Mouse (Mus musculus): ENCODE measurements around the gene Pik3r2. TPM values are rescaled to one million over a fixed set of nuclear protein-coding genes. Genes with fewer than 3 reads are reported as not detected.

The Pik3r2 gene
- total RNA-seq, 1 experiment from 2014 or later = 15.0 TPM

DNA sequence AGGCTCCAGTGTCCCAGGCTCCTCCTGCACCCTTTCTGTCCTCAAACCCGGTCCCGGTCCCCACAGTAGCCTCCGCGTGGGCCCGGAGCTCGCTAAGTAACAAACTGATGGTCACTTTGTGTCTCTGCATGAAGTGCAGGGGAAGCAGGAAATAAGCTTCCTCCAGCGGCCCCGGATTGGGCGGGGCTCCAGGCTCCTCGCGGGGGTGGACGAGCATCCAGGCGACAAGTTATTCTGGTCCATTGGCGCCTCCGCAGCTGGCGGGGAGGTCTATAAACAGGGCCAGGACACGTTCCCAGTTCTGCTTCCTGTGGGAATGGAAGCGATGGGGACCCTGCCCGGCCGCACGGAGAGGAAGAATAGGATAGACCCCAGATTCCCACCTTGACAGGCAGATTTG, 23.4 kb downstream of the Pik3r2 start:
- ATAC-seq (replicated peaks in 1 of 2; ENCODE audit: insufficient read depth in 1 of 2, low FRiP score in 2 of 2, low TSS enrichment in 1 of 2, low read depth in 1 of 2, poor library complexity in 2 of 2, severe bottlenecking in 2 of 2) = no peak

DNA sequence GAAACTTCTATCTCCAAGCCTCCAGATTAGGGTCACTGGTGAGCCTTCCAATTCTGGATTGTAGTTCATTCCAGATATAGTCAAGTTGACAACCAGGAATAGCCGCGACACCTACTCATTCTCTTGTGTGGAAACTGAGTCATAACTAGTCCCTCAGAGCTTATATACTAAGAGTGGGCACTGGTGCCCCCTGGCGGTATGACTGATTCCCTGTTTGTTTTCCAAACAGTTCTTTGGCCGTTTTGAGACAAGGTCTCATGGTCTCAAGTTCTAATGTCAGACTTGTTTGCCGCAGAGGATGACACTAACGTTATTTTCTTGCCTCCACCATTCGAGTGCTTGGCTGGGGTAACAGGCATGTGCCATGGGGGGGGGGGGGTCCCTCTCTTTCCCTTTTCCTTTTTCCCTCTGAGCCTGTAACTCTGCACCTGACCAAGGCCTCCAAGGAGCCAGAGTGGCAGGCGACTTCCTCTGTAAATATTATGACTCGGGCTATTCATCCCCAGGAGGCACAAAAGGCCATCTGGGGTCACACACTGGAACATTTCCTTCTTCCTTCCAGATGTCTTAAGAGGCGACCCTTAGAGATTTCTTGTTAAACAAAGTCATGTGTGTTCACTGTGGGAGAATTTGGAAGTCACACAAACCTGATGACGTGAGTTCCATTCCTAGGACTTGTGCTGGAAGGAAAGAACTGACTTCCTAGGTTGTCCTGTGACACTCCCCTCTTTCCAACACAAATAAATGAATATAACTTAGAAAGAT, 24.3 kb downstream of the Pik3r2 start:
- ATAC-seq (replicated peaks in 1 of 2; ENCODE audit: insufficient read depth in 1 of 2, low FRiP score in 2 of 2, low TSS enrichment in 1 of 2, low read depth in 1 of 2, poor library complexity in 2 of 2, severe bottlenecking in 2 of 2) = no peak

DNA sequence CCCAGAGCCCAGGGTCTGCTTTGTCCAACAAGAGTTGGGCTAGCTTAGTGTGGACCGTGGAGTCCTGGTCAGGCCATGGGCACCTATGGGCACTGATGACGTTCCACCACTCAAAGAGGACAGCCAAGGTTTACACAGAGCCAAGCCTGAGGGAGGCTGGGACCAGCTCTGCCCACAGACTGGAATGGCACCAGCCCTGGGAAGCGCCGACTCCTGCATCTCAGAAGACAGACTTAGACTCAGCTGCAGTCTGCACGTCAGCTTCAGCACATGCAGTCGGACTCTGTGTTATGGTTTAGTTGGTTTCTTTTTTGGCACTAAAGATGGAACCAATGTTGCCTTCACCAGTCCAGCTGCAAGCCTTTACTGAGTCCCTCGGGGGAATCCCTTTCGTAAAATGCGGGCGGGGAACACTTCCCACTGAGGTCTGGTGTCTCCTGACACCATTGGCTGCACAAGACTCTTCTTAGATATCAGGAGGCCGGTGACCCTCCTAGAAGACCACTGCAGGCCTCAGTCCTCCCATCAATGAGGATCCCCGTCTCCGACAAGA, 26.3 kb downstream of the Pik3r2 start:
- no peak for ATAC-seq (replicated peaks in 1 of 2; ENCODE audit: insufficient read depth in 1 of 2, low FRiP score in 2 of 2, low TSS enrichment in 1 of 2, low read depth in 1 of 2, poor library complexity in 2 of 2, severe bottlenecking in 2 of 2)

DNA sequence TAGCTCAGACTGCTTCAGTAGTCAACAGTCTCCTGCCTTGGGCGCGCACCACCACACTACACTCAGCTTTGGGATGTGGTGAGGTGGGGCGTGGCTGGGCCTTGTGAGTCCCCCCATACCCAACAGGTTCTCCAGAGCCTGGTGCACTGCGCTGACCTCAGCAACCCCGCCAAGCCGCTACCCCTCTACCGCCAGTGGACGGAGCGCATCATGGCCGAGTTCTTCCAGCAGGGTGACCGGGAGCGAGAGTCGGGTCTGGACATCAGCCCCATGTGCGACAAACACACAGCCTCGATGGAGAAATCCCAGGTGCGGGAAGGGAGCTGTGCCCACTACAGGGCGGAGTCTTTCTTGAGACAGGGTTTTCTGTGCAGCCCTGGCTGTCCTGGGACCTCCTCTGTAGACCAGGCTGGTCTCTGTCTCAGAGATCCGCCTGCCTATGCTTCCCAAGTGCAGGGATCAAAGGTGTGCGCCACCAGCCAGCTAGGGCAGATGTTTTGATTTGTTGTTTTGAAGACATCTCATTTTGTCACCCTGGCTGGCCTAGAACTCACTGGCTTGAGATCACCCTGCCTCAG, 27.3 kb downstream of the Pik3r2 start:
- no peak for ATAC-seq (replicated peaks in 1 of 2; ENCODE audit: insufficient read depth in 1 of 2, low FRiP score in 2 of 2, low TSS enrichment in 1 of 2, low read depth in 1 of 2, poor library complexity in 2 of 2, severe bottlenecking in 2 of 2)

DNA sequence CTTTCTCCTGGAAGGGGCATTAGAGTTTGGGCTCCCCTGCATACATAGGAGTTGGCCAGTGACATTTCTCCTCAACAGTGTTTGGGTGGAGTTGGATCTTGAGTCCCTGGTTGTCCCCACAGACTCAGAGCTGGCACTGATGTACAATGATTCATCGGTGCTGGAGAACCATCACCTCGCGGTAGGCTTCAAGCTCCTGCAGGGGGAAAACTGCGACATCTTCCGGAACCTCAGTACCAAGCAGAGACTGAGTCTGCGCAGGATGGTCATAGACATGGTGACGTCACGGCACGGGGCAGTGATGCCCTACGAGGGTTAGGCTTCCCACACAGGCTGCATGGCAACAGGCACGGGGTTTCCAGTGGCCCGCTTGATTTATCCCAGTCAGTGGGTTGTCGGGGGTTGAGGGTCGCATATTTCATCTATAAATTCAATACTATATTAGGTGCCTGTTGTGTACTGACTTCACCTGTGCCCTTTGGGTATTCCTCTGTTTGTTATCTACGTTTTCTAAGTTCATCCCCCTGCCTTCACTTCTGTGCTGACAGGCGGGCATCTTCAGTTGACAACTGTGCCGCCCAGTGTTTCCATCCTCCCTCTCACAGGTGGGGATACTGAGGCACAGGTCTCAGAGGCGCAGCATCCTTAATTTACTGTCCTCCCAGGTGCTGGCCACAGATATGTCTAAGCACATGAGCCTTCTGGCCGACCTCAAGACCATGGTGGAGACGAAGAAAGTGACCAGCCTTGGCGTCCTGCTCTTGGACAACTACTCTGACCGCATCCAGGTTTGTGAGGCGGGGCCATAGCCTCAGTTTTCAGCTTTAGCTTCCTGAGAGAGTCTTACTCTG, 28.0 kb downstream of the Pik3r2 start:
- ATAC-seq (replicated peaks in 1 of 2; ENCODE audit: insufficient read depth in 1 of 2, low FRiP score in 2 of 2, low TSS enrichment in 1 of 2, low read depth in 1 of 2, poor library complexity in 2 of 2, severe bottlenecking in 2 of 2) = no peak

DNA sequence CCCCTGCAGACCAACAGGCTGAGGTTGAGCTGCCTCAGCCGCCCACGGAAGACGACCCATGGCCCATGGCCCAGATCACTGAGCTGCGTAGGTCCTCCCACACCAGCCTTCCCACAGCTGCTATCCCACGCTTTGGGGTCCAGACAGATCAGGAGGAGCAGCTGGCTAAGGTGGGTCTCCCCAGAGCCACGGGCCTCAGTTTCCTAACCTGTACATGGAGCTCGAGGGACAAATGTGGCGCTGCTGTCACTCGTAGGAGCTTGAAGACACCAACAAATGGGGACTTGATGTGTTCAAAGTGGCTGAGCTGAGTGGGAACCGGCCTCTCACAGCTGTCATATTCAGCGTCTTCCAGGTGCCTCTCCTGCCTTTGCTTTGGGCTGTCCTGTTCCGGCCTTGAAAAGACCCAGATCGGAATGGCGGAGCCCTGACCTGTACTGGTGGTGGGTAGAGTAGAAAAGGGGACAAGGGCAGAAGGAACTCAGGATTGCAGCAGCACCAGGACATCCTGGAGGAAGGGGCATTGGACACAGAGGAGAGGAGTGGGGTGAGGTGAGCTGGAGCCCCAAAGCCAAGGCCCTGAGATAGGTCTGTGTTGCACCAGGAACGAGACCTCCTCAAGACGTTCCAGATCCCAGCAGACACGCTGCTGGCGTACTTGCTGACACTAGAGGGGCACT, 29.2 kb downstream of the Pik3r2 start:
- ATAC-seq (replicated peaks in 1 of 2; ENCODE audit: insufficient read depth in 1 of 2, low FRiP score in 2 of 2, low TSS enrichment in 1 of 2, low read depth in 1 of 2, poor library complexity in 2 of 2, severe bottlenecking in 2 of 2) = no peak

DNA sequence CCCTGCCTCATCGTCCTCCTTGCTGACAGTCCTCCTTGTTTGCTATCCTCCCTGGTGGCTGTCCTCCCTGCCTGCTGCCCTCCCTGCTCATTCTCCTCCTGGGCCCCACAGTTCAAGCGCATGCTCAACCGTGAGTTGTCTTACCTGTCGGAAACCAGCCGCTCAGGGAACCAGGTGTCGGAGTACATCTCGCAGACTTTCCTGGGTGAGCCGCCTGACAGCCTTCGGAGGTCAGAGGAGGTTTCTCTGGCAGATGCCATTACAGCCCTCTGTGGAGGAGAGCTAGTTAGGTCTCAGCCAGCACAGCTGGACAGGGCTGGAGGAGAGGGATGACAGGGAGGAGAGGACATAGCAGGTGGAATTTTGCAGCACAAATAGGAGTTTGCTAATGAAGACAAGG, 29.8 kb downstream of the Pik3r2 start:
- ATAC-seq (replicated peaks in 1 of 2; ENCODE audit: insufficient read depth in 1 of 2, low FRiP score in 2 of 2, low TSS enrichment in 1 of 2, low read depth in 1 of 2, poor library complexity in 2 of 2, severe bottlenecking in 2 of 2) = no peak

DNA sequence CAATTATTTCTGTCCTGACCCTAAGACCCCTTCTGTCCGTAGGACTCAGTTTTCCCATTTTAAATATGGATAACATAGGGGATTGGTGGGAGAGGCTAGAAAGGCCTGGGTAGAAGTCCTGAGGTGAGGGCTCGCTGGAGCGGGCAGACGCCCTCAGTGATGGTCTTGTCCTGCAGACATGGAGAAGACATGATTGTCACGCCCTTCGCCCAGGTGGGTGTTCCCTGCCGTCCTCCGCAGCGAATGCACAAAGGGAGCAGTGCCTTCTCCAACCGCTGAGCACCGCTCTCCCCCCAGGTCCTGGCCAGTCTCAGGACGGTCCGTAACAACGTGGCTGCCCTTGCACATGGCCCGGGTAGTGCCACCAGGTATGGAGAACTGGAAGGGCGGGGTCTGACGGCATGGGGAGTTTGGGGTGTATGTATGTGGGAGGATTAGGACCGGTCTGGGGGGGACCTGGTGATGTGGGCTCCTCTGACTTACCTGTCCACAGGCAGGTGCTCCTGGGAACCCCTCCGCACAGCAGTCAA, 30.8 kb downstream of the Pik3r2 start:
- ATAC-seq (replicated peaks in 1 of 2; ENCODE audit: insufficient read depth in 1 of 2, low FRiP score in 2 of 2, low TSS enrichment in 1 of 2, low read depth in 1 of 2, poor library complexity in 2 of 2, severe bottlenecking in 2 of 2) = no peak

DNA sequence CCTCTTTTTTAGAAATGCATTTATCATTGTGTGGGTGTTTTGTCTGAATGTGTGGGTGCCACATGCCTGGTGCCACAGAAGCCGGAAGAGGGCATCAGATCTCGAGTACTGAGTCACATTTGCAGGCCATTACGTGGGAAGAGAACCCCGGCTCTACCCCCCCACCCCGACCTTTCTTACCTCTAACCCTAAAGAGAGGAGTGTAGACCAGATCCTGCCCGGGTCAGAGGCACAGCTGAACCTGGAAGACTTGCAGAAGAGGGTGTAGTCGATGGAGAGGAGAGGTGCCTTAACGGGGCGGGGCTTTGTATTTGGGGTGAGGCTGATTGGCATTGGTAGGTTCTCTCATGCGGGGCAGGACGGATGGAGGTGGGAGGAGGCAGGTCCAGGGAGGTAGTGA, 31.7 kb downstream of the Pik3r2 start:
- ATAC-seq (replicated peaks in 1 of 2; ENCODE audit: insufficient read depth in 1 of 2, low FRiP score in 2 of 2, low TSS enrichment in 1 of 2, low read depth in 1 of 2, poor library complexity in 2 of 2, severe bottlenecking in 2 of 2) = no peak

DNA sequence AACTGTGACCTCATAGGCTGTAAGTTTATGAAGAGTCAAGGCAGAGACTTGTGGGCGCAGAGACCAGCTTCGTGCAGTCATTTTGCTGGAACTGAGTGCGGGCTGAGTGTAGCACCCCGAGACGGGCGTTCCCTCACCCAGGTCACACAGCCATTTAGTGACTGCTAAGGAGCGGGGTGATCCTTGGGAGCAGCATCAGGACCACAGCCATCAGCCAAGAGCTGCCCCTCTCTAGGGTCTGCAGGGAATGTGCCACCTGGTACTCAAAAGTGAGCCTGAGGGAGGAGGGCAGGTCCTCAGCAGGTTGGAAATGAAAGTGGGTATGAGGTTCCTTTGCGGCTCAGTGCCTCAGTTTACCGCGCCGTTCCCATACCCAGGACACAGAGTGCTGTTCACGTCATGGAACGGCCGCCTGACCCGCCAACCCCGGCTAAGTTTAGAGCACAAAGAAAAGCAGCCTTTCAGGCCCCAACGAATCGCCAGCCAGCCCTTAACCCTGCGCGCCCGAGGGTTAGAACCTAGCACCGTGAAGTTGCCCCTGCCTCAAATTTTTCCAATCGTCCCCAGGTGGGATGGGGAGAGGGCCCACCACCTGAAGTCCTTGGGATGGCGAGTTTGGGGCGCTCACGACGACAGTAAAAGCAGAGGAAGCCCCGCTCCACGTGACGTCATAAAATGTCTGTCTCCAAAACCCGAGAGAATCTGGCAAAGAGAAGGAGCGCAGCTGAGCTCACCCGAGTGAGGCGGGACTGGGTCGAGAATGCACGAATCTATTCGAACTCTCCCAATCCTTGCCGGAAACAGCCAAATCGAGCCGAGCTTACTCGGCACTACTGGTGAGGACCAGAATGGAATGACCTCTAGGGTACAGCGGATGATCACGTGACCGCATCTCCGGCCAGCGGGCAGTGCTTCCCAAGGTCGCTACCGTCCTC, 32.6 kb downstream of the Pik3r2 start:
- ATAC-seq (replicated peaks in 1 of 2; ENCODE audit: insufficient read depth in 1 of 2, low FRiP score in 2 of 2, low TSS enrichment in 1 of 2, low read depth in 1 of 2, poor library complexity in 2 of 2, severe bottlenecking in 2 of 2) = peak in 1 of 2 experiments; percentile 24; a peak in 2 of 4 replicates

DNA sequence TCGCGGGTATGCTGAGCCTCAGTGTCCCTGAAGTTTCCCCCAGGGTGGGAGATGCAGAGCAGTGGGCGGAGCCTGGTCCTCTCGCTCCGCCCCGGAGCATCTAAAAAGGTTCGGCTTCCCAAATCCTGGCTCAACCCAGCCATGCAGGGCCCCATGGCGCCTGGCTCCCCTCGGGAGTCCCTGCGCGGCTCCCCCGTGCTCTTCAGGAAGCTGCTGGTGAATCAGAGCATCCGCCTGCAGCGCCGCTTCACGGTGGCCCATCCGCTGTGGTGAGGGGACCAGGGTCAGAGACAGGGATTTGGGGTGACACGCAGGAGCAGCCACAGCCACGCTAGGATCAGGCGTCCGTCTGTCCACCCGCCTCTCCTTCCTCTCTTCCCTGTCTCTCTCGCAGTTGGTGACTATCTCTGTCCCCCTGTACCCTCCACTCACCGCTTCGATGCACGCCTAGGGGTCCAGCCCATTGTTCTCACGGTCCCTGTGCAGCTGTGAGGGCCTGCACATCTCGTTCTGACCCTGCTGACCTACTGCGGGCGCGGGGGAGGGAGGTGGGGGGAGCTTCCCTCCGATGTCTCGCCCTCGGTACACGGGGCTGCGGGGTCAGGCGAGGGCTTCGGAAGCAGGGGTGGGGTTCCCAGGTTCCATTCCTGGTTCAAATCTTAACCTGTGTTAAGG, 33.4 kb downstream of the Pik3r2 start:
- ATAC-seq (replicated peaks in 1 of 2; ENCODE audit: insufficient read depth in 1 of 2, low FRiP score in 2 of 2, low TSS enrichment in 1 of 2, low read depth in 1 of 2, poor library complexity in 2 of 2, severe bottlenecking in 2 of 2) = no peak

DNA sequence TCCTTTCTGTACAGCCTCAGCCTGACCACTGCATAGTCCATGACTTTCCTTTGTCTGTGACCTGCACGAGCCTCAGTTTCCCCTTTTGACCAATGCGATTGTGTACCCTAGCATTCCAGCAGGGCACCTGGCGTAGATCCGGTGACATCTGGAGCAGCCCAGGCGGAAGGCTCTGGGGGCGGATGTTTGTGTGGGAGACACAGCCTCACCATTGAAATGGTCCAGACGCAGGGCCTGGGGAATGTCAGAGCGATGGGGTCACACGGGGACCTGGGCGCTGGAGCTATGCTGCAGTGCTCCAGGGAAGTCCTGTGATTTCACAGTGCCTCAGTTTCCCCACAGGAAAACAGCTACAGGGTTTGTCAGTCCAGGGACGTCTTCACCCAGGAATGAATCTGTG, 34.3 kb downstream of the Pik3r2 start:
- ATAC-seq (replicated peaks in 1 of 2; ENCODE audit: insufficient read depth in 1 of 2, low FRiP score in 2 of 2, low TSS enrichment in 1 of 2, low read depth in 1 of 2, poor library complexity in 2 of 2, severe bottlenecking in 2 of 2) = no peak

DNA sequence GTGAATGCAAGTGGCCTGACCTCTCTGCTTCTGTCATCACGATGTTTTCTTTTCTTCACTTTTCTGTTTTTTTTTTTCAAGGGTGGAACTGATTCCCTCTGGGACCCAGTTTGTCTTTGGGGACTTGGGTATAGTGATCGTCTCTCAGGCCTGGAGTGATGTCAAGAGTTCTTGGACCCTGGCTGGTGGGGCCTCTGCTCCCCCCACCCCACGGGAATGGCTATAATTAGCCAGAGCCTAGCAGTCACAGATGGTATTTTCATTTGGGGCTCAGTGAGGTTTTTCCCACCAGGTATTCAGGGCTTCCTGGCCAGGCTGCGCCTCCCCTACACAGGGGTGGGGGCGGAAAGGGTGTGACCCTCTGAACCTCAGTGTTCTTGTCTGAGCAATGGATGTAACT, 34.9 kb downstream of the Pik3r2 start:
- ATAC-seq (replicated peaks in 1 of 2; ENCODE audit: insufficient read depth in 1 of 2, low FRiP score in 2 of 2, low TSS enrichment in 1 of 2, low read depth in 1 of 2, poor library complexity in 2 of 2, severe bottlenecking in 2 of 2) = no peak

DNA sequence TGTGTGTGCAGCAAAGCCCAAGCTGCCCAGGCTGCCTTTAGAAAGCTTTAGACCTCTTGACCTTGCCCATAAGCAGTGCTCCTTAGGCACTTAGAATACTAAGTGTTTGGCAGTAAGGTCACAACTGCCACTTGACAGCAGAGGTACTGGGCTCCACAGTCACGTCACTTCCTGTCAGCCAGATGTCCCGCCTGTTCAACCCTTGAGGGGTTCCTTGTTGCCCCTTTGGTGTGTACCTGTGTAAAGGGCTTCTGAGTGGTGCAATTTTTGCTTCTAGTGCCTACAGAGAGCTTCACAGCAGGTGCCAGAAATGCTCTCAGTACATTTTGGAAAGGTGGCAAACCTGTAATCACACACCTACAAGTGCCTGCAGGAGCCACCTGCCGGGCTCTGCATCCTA, 38.3 kb downstream of the Pik3r2 start:
- ATAC-seq (replicated peaks in 1 of 2; ENCODE audit: insufficient read depth in 1 of 2, low FRiP score in 2 of 2, low TSS enrichment in 1 of 2, low read depth in 1 of 2, poor library complexity in 2 of 2, severe bottlenecking in 2 of 2) = no peak

DNA sequence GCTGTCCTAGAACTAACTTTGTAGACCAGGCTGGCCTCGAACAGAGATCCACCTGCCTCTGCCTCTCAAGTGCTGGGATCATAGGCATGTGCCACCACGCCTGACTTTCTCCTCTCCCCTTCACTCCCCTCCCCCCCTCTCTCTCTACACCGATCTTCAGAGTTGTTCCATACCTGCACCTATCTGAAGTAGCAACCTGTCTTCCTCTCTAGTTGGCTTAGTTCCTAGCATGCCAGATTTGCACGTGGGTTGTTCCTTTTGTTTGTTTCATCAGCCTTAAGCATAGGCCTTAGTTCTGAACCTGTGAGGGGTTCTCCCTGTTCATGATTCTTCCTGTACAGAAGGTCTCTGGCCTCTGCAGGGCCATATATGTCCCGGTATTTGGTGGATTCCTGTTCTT, 38.8 kb downstream of the Pik3r2 start:
- no peak for ATAC-seq (replicated peaks in 1 of 2; ENCODE audit: insufficient read depth in 1 of 2, low FRiP score in 2 of 2, low TSS enrichment in 1 of 2, low read depth in 1 of 2, poor library complexity in 2 of 2, severe bottlenecking in 2 of 2)

DNA sequence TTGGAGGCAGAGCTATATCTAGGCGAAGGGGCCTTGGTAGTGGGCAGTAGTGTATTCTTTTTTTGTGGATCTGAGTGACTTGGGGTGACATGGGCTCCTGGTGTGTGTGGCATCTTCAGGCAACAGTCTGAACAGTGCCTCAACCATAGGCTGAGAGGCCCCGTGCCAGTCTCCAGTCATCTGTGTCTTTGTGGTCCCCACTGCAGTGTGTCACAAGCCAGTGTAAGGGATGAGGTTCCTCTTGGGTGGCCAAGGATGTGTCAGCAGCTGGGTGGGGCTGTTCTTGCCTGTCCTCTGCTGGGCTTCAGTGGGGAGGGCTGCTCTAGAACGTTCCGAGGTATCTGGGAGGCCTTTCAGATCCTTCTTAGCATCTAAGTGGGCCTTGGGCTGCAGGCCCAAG, 45.6 kb downstream of the Pik3r2 start:
- ATAC-seq (replicated peaks in 1 of 2; ENCODE audit: insufficient read depth in 1 of 2, low FRiP score in 2 of 2, low TSS enrichment in 1 of 2, low read depth in 1 of 2, poor library complexity in 2 of 2, severe bottlenecking in 2 of 2) = no peak

Data from hematopoietic stem cell, adult 5-6 weeks (primary cell).